Mouse (Mus musculus) 416B (cell line): ENCODE results near the gene Gm3298.
"Not testable (repeated sequence)": the region's sequence is repeated elsewhere in the genome, so short reads cannot be mapped to it uniquely, and the experiment has no call there.

Experiments used
- DNase-seq: peaks from one replicate; pipeline ENCODE4 v3.0.0; 2011; ENCODE audit warnings: low read depth

Gene Gm3298

GRCm38 (mm10) chr14:5015591-5015990, at the start of gene Gm3298:
Gene Gm3298, plus strand, starts transcription at chr14:5015891.
- not testable (repeated sequence) for DNase-seq

- not testable (repeated sequence) for DNase-seq
Observed at GRCm38 (mm10) chr14:4983635-4984034, 32.1 kb upstream of the Gm3298 start, which contains the start of gene Gm8297. Gene Gm8297, plus strand, starts transcription at chr14:4983935.

- not testable (repeated sequence) for DNase-seq
Observed at GRCm38 (mm10) chr14:5050329-5050728, 34.6 kb downstream of the Gm3298 start, which contains the start of gene 4930555G01Rik. Gene 4930555G01Rik, plus strand, starts transcription at chr14:5050629.
